Mouse (Mus musculus): ENCODE data around the gene Fry. TPM values are rescaled to one million over a fixed set of nuclear protein-coding genes. Genes with fewer than 3 reads are reported as not detected.

The Fry gene
- polyA plus RNA-seq, 1 experiment = 28.4 TPM

DNA sequence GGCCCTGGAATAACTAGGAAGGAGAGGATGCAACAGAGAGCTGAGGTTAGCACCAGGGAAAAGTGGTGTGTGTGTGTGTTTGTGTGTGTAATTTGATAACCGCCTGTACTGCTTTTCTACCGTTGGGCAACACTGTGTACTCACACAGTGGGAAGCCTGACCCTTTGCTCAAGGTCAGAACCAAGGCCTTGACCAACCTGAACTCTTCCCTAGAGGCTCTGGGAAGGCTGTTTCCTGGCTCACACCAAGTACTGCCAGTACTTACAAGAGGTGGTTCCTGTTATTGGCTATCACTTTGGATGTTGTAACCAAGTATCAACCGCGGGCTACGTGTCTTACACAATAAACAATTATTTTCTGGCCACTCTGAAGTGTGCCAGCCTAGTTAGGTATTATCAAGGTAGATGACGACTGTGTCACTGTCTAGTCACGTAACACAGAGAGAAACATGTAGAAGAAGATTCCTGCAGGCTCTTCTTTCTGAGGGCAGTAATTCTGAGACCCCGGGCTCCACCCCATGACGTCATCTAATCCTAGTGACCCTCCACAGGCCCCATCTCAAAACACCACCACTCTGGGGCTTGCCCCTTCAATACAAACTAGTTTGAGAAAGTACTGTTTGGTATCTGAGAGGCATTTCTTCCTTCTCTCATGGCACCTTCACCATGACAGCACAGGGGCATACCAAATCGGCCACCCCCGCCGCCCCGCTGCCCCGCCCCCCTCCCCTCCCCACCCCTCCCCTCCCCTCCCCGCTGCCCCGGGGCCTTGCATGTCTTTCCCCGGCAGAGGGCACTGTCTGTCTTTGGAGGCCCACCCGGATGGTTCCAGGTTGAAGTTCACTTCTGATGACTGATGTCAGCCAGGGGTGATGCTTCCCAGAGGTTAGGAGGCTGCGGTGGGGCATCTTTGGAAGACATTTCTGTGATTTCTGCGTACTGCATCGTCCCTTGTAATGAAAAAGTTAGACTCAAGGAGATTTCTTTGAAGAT, 114.0 kb downstream of the Fry start:
- Histone ChIP-seq H3K36me3 (ENCODE audit: control insufficient read depth, insufficient read depth, low read length, poor library complexity, severe bottlenecking) (no peaks in the 10 kb centered on the region), H3K27me3 (ENCODE audit: control insufficient read depth, insufficient read depth, low read length, poor library complexity, severe bottlenecking) (no peaks in the 10 kb centered on the region), H3K27ac (ENCODE audit: insufficient read depth, low read length) (no peak overlapping the region), H3K9ac (ENCODE audit: low read depth, poor library complexity, severe bottlenecking) (no peak overlapping the region), H3K9me3 (replicated peaks; ENCODE audit: control insufficient read depth, insufficient read depth, low read length, poor library complexity, severe bottlenecking) (0 out of 2 replicates have a peak, but pooled peaks cover 4% of the 10 kb centered on the region), H3K4me1 (ENCODE audit: control insufficient read depth, insufficient read depth, low read length) (no peaks in the 10 kb centered on the region), H3K4me3 (ENCODE audit: low read depth, low read length) (peak overlapping the region; percentile 45; the same call in 1 of the 2 replicates)
- TF ChIP-seq CTCF (IDR thresholded peaks at IDR 0.05; ENCODE audit: low read depth, low read length) = peak; percentile 51
- no peak for TF ChIP-seq POLR2A (IDR thresholded peaks at IDR 0.05; ENCODE audit: insufficient read depth, low read length)

DNA sequence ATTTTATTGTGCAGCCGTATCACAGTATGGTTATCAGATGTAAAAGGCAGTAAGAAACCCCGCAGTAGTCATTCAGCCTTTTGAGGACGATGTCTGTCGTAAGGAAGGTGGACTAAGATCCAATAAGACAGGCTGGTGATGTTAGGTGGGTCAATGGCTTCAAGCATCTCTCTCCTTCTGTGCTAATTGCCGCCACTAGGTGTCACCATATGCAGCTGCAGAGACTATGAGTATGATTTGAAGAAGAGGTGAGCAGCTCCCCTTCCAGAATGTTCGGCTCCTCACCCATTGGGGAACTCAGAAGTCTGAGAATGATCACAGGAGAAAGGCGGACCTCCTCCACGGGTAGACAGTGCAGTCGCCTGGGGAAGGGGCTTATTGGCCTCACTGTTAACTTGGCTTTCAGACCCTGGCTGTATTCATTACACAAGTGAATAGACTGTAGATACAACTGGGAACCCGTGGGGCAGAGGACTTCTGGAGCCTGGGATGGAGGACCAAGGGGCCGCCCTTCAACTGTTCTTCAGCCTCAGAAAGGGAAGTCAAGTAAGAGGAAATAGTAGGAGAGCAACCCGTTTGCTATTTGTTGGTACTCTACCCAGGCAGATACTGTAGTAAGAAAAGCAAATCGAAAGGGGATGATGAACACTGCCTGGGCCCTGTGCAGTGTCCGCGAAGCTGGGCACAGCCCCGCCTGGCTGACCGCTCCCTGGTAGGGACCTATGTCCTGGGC, 114.9 kb downstream of the Fry start:
- Histone ChIP-seq H3K4me1 (ENCODE audit: control insufficient read depth, insufficient read depth, low read length) (no peaks in the 10 kb centered on the region), H3K4me3 (ENCODE audit: low read depth, low read length) (no peak overlapping the region), H3K27me3 (ENCODE audit: control insufficient read depth, insufficient read depth, low read length, poor library complexity, severe bottlenecking) (no peaks in the 10 kb centered on the region), H3K9ac (ENCODE audit: low read depth, poor library complexity, severe bottlenecking) (no peak overlapping the region), H3K9me3 (replicated peaks; ENCODE audit: control insufficient read depth, insufficient read depth, low read length, poor library complexity, severe bottlenecking) (0 out of 2 replicates have a peak, but pooled peaks cover 4% of the 10 kb centered on the region), H3K27ac (ENCODE audit: insufficient read depth, low read length) (no peak overlapping the region), H3K36me3 (ENCODE audit: control insufficient read depth, insufficient read depth, low read length, poor library complexity, severe bottlenecking) (no peaks in the 10 kb centered on the region)
- TF ChIP-seq EP300 (IDR thresholded peaks at IDR 0.05; ENCODE audit: insufficient read depth, low read depth, low read length) (no peak), CTCF (IDR thresholded peaks at IDR 0.05; ENCODE audit: low read depth, low read length) (peak; percentile 48), POLR2A (IDR thresholded peaks at IDR 0.05; ENCODE audit: insufficient read depth, low read length) (no peak)

DNA sequence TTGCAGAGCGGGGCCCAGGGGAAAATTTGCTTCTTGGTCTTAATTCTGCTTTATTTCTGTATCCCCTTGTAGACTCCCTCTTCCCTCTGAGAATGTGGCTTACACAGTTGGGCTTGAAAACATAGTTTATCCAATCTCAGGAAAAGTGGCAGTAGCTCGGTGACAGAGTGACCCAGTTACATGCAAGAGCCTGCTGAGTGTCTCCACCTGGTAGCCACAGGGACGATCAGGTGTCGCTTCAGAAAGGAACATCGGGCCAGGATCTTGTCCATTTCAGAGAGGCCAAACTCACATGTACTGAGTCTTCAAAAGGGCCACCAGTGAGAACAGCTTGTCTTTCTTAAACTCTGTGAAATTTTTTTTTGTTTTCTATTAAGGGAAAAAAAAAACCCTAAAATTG, 117.5 kb downstream of the Fry start:
- Histone ChIP-seq H3K9ac (ENCODE audit: low read depth, poor library complexity, severe bottlenecking) (no peak overlapping the region), H3K27me3 (ENCODE audit: control insufficient read depth, insufficient read depth, low read length, poor library complexity, severe bottlenecking) (no peaks in the 10 kb centered on the region), H3K4me1 (ENCODE audit: control insufficient read depth, insufficient read depth, low read length) (no peaks in the 10 kb centered on the region), H3K9me3 (replicated peaks; ENCODE audit: control insufficient read depth, insufficient read depth, low read length, poor library complexity, severe bottlenecking) (no peaks in the 10 kb centered on the region), H3K27ac (ENCODE audit: insufficient read depth, low read length) (no peak overlapping the region), H3K36me3 (ENCODE audit: control insufficient read depth, insufficient read depth, low read length, poor library complexity, severe bottlenecking) (no peaks in the 10 kb centered on the region), H3K4me3 (ENCODE audit: low read depth, low read length) (no peak overlapping the region)
- TF ChIP-seq CTCF (IDR thresholded peaks at IDR 0.05; ENCODE audit: low read depth, low read length) (no peak), POLR2A (IDR thresholded peaks at IDR 0.05; ENCODE audit: insufficient read depth, low read length) (no peak), EP300 (IDR thresholded peaks at IDR 0.05; ENCODE audit: insufficient read depth, low read depth, low read length) (no peak)

DNA sequence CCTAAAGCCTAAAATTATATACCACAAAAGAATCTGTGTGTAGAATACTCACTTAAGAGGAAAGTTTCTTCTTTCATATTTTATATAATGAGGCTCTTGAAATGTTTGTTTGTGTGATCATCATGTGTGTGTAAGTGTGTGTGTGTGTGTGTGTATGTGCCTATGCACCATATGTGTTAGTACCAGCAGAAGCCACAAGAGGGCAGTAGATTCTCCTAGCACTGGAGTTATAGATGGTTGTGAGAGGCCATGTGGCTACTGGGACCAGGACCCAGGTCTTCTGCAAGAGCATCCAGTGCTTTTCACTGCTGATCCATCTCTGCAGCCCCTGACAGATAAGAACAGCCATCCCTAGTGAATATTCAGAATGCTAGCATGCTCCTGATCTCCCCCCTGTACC, 118.2 kb downstream of the Fry start:
- no peaks in the 10 kb centered on the region for H3K4me1 ChIP-seq (ENCODE audit: control insufficient read depth, insufficient read depth, low read length)
- H3K9me3 ChIP-seq (replicated peaks; ENCODE audit: control insufficient read depth, insufficient read depth, low read length, poor library complexity, severe bottlenecking) = no peaks in the 10 kb centered on the region
- no peak overlapping the region for H3K4me3 ChIP-seq (ENCODE audit: low read depth, low read length)
- H3K27ac ChIP-seq (ENCODE audit: insufficient read depth, low read length) = no peak overlapping the region
- H3K36me3 ChIP-seq (ENCODE audit: control insufficient read depth, insufficient read depth, low read length, poor library complexity, severe bottlenecking) = no peaks in the 10 kb centered on the region
- no peaks in the 10 kb centered on the region for H3K27me3 ChIP-seq (ENCODE audit: control insufficient read depth, insufficient read depth, low read length, poor library complexity, severe bottlenecking)
- H3K9ac ChIP-seq (ENCODE audit: low read depth, poor library complexity, severe bottlenecking) = no peak overlapping the region
- TF ChIP-seq POLR2A (IDR thresholded peaks at IDR 0.05; ENCODE audit: insufficient read depth, low read length) (no peak), EP300 (IDR thresholded peaks at IDR 0.05; ENCODE audit: insufficient read depth, low read depth, low read length) (no peak), CTCF (IDR thresholded peaks at IDR 0.05; ENCODE audit: low read depth, low read length) (no peak)

DNA sequence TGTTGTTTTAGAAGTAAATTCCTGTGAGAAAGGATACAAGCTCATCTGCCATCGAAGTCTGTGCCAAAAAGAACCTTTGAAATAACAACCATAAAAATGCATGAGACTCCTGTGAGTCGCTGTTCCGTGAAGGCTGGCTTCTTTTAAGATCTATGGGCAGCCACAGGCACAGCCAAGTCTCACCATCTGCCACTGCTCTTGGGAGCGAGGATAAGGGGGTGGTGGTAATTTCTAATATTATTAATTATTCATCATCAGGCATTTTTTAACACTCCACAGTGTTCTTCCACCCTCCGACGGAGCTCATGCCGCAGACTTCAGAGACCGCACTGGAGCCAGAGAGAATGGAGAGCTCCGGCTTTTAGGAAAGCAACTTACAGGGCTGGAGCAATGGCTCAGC, 123.2 kb downstream of the Fry start:
- no peak for TF ChIP-seq POLR2A (IDR thresholded peaks at IDR 0.05; ENCODE audit: insufficient read depth, low read length)
- TF ChIP-seq CTCF (IDR thresholded peaks at IDR 0.05; ENCODE audit: low read depth, low read length) = no peak
- no peak for TF ChIP-seq EP300 (IDR thresholded peaks at IDR 0.05; ENCODE audit: insufficient read depth, low read depth, low read length)
- H3K4me3 ChIP-seq (ENCODE audit: low read depth, low read length) = no peak overlapping the region
- no peaks in the 10 kb centered on the region for H3K4me1 ChIP-seq (ENCODE audit: control insufficient read depth, insufficient read depth, low read length)
- no peak overlapping the region for H3K9ac ChIP-seq (ENCODE audit: low read depth, poor library complexity, severe bottlenecking)
- no peaks in the 10 kb centered on the region for H3K9me3 ChIP-seq (replicated peaks; ENCODE audit: control insufficient read depth, insufficient read depth, low read length, poor library complexity, severe bottlenecking)
- no peaks in the 10 kb centered on the region for H3K36me3 ChIP-seq (ENCODE audit: control insufficient read depth, insufficient read depth, low read length, poor library complexity, severe bottlenecking)
- H3K27me3 ChIP-seq (ENCODE audit: control insufficient read depth, insufficient read depth, low read length, poor library complexity, severe bottlenecking) = no peaks in the 10 kb centered on the region
- H3K27ac ChIP-seq (ENCODE audit: insufficient read depth, low read length) = no peak overlapping the region
